Mouse (Mus musculus): ENCODE measurements at regions not wholly inside any gene's neighbourhood (a gene's known extent, or its start where the extent isn't known, plus 50 kb on each side); places are given as distances from the start of the nearest gene placed in this dataset.

GRCm38 (mm10) chr6:98872334-98872733 lies 529.8 kb upstream of the Gm765 start:
- no peak for DNase-seq (ENCODE audit: low read depth, low spot score)

GRCm38 (mm10) chr6:98869772-98870171 lies 527.2 kb upstream of the Gm765 start:
- DNase-seq (ENCODE audit: low read depth, low spot score) = no peak

- no peak for DNase-seq (ENCODE audit: low read depth, low spot score)
Observed at GRCm38 (mm10) chr6:98864306-98864705, 521.8 kb upstream of the Gm765 start.

- DNase-seq (ENCODE audit: low read depth, low spot score) = no peak
Observed at GRCm38 (mm10) chr6:98855958-98856357, 513.4 kb upstream of the Gm765 start.

- no peak for DNase-seq (ENCODE audit: low read depth, low spot score)
Observed at GRCm38 (mm10) chr6:98850906-98851305, 508.4 kb upstream of the Gm765 start.

- DNase-seq (ENCODE audit: low read depth, low spot score) = no peak
Observed at GRCm38 (mm10) chr6:98848835-98849234, 506.3 kb upstream of the Gm765 start.

GRCm38 (mm10) chr6:98846001-98846695 lies 503.6 kb upstream of the Gm765 start:
- DNase-seq (ENCODE audit: low read depth, low spot score) = no peak

- DNase-seq (ENCODE audit: low read depth, low spot score) = no peak
Observed at GRCm38 (mm10) chr6:98843598-98843997, 501.0 kb upstream of the Gm765 start.

- DNase-seq (ENCODE audit: low read depth, low spot score) = no peak
Observed at GRCm38 (mm10) chr6:98842924-98843323, 500.4 kb upstream of the Gm765 start.

GRCm38 (mm10) chr6:98833922-98834321 lies 491.4 kb upstream of the Gm765 start:
- no peak for DNase-seq (ENCODE audit: low read depth, low spot score)

- no peak for DNase-seq (ENCODE audit: low read depth, low spot score)
Observed at GRCm38 (mm10) chr6:98830191-98830590, 487.6 kb upstream of the Gm765 start.

GRCm38 (mm10) chr6:98808046-98808445 lies 465.5 kb upstream of the Gm765 start:
- DNase-seq (ENCODE audit: low read depth, low spot score) = no peak

GRCm38 (mm10) chr6:98803384-98803949 lies 460.9 kb upstream of the Gm765 start:
- no peak for DNase-seq (ENCODE audit: low read depth, low spot score)

GRCm38 (mm10) chr6:98801061-98801460 lies 458.5 kb upstream of the Gm765 start:
- DNase-seq (ENCODE audit: low read depth, low spot score) = no peak

GRCm38 (mm10) chr6:98800040-98800439 lies 457.5 kb upstream of the Gm765 start:
- no peak for DNase-seq (ENCODE audit: low read depth, low spot score)

- DNase-seq (ENCODE audit: low read depth, low spot score) = no peak
Observed at GRCm38 (mm10) chr6:98797778-98798177, 455.2 kb upstream of the Gm765 start.

GRCm38 (mm10) chr6:98797373-98797772 lies 454.8 kb upstream of the Gm765 start:
- no peak for DNase-seq (ENCODE audit: low read depth, low spot score)

- DNase-seq (ENCODE audit: low read depth, low spot score) = no peak
Observed at GRCm38 (mm10) chr6:98796666-98797065, 454.1 kb upstream of the Gm765 start.

- DNase-seq (ENCODE audit: low read depth, low spot score) = no peak
Observed at GRCm38 (mm10) chr6:98787422-98787821, 444.9 kb upstream of the Gm765 start.

- DNase-seq (ENCODE audit: low read depth, low spot score) = no peak
Observed at GRCm38 (mm10) chr6:98782074-98782473, 439.5 kb upstream of the Gm765 start.

GRCm38 (mm10) chr6:98775780-98776179 lies 433.2 kb upstream of the Gm765 start:
- DNase-seq (ENCODE audit: low read depth, low spot score) = no peak

GRCm38 (mm10) chr6:98769999-98770398 lies 427.4 kb upstream of the Gm765 start:
- no peak for DNase-seq (ENCODE audit: low read depth, low spot score)

- DNase-seq (ENCODE audit: low read depth, low spot score) = no peak
Observed at GRCm38 (mm10) chr6:98769322-98769721, 426.8 kb upstream of the Gm765 start.

Measured in retina, adult 2 months (tissue).